14 mouse cellular contexts compared by ENCODE assay signal in genomic region chr10:61919496-61919895, GRCm38 (mm10). TPM values are rescaled to one million over a fixed set of nuclear protein-coding genes. Genes with fewer than 3 reads are reported as not detected.
DNase-seq lines count a peak whose midpoint lies in the region; ATAC-seq and TF ChIP-seq lines count a peak whose summit lies in the region.
"Had no signal": no experiment of that assay in that cellular context is flagged by ENCODE, and none has a peak within 500 bp of the region (broad histone marks: within the 10 kb centered on the region; RNA-seq: fewer than 3 reads in every experiment).

No protein-coding gene starts in this region.

- peaks cover 39% of the 10 kb centered on the region for H3K4me1 ChIP-seq in heart, embryonic 11.5 days (ENCODE audit: control insufficient read depth, insufficient read depth, low read length)
- peaks cover 33% of the 10 kb centered on the region for H3K4me1 ChIP-seq in lung, embryonic 16.5 days (replicated peaks; ENCODE audit: control insufficient read depth, insufficient read depth, low read length)
- H3K4me1 ChIP-seq in embryonic facial prominence, embryonic 12.5 days: peaks cover 26% of the 10 kb centered on the region
- H3K4me1 ChIP-seq in limb, embryonic 15.5 days: peaks cover 22% of the 10 kb centered on the region
- peaks cover 8% of the 10 kb centered on the region for H3K4me1 ChIP-seq in hindbrain, postnatal 0 days (ENCODE audit: insufficient read depth, low read length)

- no peaks in the 10 kb centered on the region for H3K27me3 ChIP-seq in heart, embryonic 11.5 days (ENCODE audit: control insufficient read depth, insufficient read depth, low read length)
- H3K27me3 ChIP-seq in lung, embryonic 16.5 days (ENCODE audit: control insufficient read depth, insufficient read depth, low read depth, low read length): no peaks in the 10 kb centered on the region
- H3K27me3 ChIP-seq in embryonic facial prominence, embryonic 12.5 days: no peaks in the 10 kb centered on the region
- no peaks in the 10 kb centered on the region for H3K27me3 ChIP-seq in limb, embryonic 15.5 days
- H3K27me3 ChIP-seq in hindbrain, postnatal 0 days (ENCODE audit: insufficient read depth, low read length): no peaks in the 10 kb centered on the region
- H3K27me3 ChIP-seq: forebrain, embryonic 13.5 days had no signal

- H3K9ac ChIP-seq in heart, embryonic 11.5 days (ENCODE audit: low read depth, low read length): no peak overlapping the region
- H3K9ac ChIP-seq in lung, embryonic 16.5 days (ENCODE audit: low read length): peak overlapping the region; percentile 32; the same call in 1 of the 2 replicates
- H3K9ac ChIP-seq in embryonic facial prominence, embryonic 12.5 days: no peak overlapping the region
- H3K9ac ChIP-seq in limb, embryonic 15.5 days: no peak overlapping the region
- H3K9ac ChIP-seq in hindbrain, postnatal 0 days (replicated peaks; ENCODE audit: low read length): no peak overlapping the region
- H3K9ac ChIP-seq: forebrain, embryonic 13.5 days had no signal

- ATAC-seq in heart, embryonic 11.5 days (replicated peaks; ENCODE audit: insufficient number of reproducible peaks, low FRiP score, low TSS enrichment): no peak
- no peak for ATAC-seq in lung, embryonic 16.5 days (ENCODE audit: low read depth)
- ATAC-seq in embryonic facial prominence, embryonic 12.5 days (ENCODE audit: insufficient number of reproducible peaks, insufficient read depth, low FRiP score, low TSS enrichment): no peak
- ATAC-seq in limb, embryonic 15.5 days (ENCODE audit: insufficient number of reproducible peaks, low FRiP score, low TSS enrichment, low read depth): no peak
- no peak for ATAC-seq in hindbrain, postnatal 0 days
- ATAC-seq: forebrain, embryonic 13.5 days had no signal

- H3K4me3 ChIP-seq in heart, embryonic 11.5 days (ENCODE audit: low read depth, low read length): no peak overlapping the region
- no peak overlapping the region for H3K4me3 ChIP-seq in lung, embryonic 16.5 days (ENCODE audit: low read length)
- no peak overlapping the region for H3K4me3 ChIP-seq in embryonic facial prominence, embryonic 12.5 days
- no peak overlapping the region for H3K4me3 ChIP-seq in limb, embryonic 15.5 days
- H3K4me3 ChIP-seq in hindbrain, postnatal 0 days (ENCODE audit: low read length): no peak overlapping the region
- H3K4me3 ChIP-seq: forebrain, embryonic 13.5 days; heart, adult 2 months; myocyte had no signal

- TF ChIP-seq CTCF in hindbrain, postnatal 0 days (IDR thresholded peaks at IDR 0.05; ENCODE audit: low read depth): no peak

- DNase-seq in heart, adult 8-10 months (ENCODE audit: low spot score): no peak
- DNase-seq in lung, postnatal 4 days: no peak
- DNase-seq in thymus, postnatal 10 days (ENCODE audit: low spot score in 2 of 2): no peak
- DNase-seq in hindbrain, postnatal 0 days (ENCODE audit: low spot score): no peak
- DNase-seq: adrenal gland, adult 8-10 months; kidney, adult 9 months had no signal

- H3K36me3 ChIP-seq in heart, embryonic 11.5 days (ENCODE audit: control insufficient read depth, insufficient read depth, low read length): peaks cover 2% of the 10 kb centered on the region; the same call in 1 of the 2 replicates
- H3K36me3 ChIP-seq in lung, embryonic 16.5 days (ENCODE audit: control insufficient read depth, insufficient read depth, low read length): peaks cover 9% of the 10 kb centered on the region
- H3K36me3 ChIP-seq in embryonic facial prominence, embryonic 12.5 days: no peaks in the 10 kb centered on the region
- H3K36me3 ChIP-seq in limb, embryonic 15.5 days: no peaks in the 10 kb centered on the region
- no peaks in the 10 kb centered on the region for H3K36me3 ChIP-seq in hindbrain, postnatal 0 days (ENCODE audit: insufficient read depth, low read length)

- peak overlapping the region; percentile 91 for H3K27ac ChIP-seq in heart, embryonic 11.5 days (ENCODE audit: low read depth, low read length)
- peak overlapping the region; percentile 87 for H3K27ac ChIP-seq in lung, embryonic 16.5 days (ENCODE audit: low read length)
- peak overlapping the region; percentile 83 for H3K27ac ChIP-seq in embryonic facial prominence, embryonic 12.5 days
- peak overlapping the region; percentile 69 for H3K27ac ChIP-seq in limb, embryonic 15.5 days
- no peak overlapping the region for H3K27ac ChIP-seq in hindbrain, postnatal 0 days
- H3K27ac ChIP-seq: forebrain, embryonic 13.5 days; heart, adult 2 months had no signal

- peaks cover 13% of the 10 kb centered on the region for H3K9me3 ChIP-seq in heart, embryonic 11.5 days (replicated peaks; ENCODE audit: control insufficient read depth, low read length)
- H3K9me3 ChIP-seq in lung, embryonic 16.5 days (ENCODE audit: control insufficient read depth, low read length): peaks cover 4% of the 10 kb centered on the region
- H3K9me3 ChIP-seq in embryonic facial prominence, embryonic 12.5 days: peaks cover 12% of the 10 kb centered on the region; the same call in 1 of the 2 replicates
- H3K9me3 ChIP-seq in limb, embryonic 15.5 days: no peaks in the 10 kb centered on the region
- H3K9me3 ChIP-seq in hindbrain, postnatal 0 days (ENCODE audit: low read length): peaks cover 7% of the 10 kb centered on the region

- H3K4me2 ChIP-seq in heart, embryonic 11.5 days: peak overlapping the region; percentile 56; the same call in 1 of the 2 replicates
- no peak overlapping the region for H3K4me2 ChIP-seq in lung, embryonic 16.5 days (ENCODE audit: low read depth, low read length)
- no peak overlapping the region for H3K4me2 ChIP-seq in embryonic facial prominence, embryonic 12.5 days (replicated peaks)
- no peak overlapping the region for H3K4me2 ChIP-seq in limb, embryonic 15.5 days
- H3K4me2 ChIP-seq in hindbrain, postnatal 0 days (ENCODE audit: low read depth, low read length): no peak overlapping the region
- H3K4me2 ChIP-seq: forebrain, embryonic 13.5 days had no signal

- 70% methylated on average over 4 of the region's 4 CpGs for WGBS in heart, embryonic 11.5 days (ENCODE audit: insufficient replicate concordance)
- WGBS in lung, embryonic 16.5 days: 79% methylated on average over 4 of the region's 4 CpGs
- WGBS in embryonic facial prominence, embryonic 12.5 days: 76% methylated on average over 4 of the region's 4 CpGs
- WGBS in limb, embryonic 15.5 days: 63% methylated on average over 4 of the region's 4 CpGs
- WGBS in hindbrain, postnatal 0 days: 54% methylated on average over 4 of the region's 4 CpGs

RNA-seq across cellular contexts. Expression of gene Col13a1, which starts 59.4 kb away (rescaled TPM):
- polyA plus RNA-seq in heart, embryonic 11.5 days (2014; fragmentation: Nextera tagmentation; extraction: Ambion mirVana): 9.4 and 12.9 TPM in 2 replicates
- total RNA-seq in heart, adult 8-10 months (2022): under 1 TPM; 0.49 to 0.72 (median 0.57) TPM
- polyA plus RNA-seq in lung, embryonic 16.5 days (2015; fragmentation: Nextera tagmentation; extraction: Ambion mirVana): 25.7 and 26.5 TPM in 2 replicates
- 6.9 and 8.4 TPM in 2 replicates for polyA plus RNA-seq in embryonic facial prominence, embryonic 12.5 days (2016; fragmentation: Nextera tagmentation; extraction: Ambion mirVana)
- 8.2 and 9.1 TPM in 2 replicates for polyA plus RNA-seq in limb, embryonic 15.5 days (2015; fragmentation: Nextera tagmentation; extraction: Ambion mirVana)
- 2.5 and 4.2 TPM in 2 replicates for total RNA-seq in hindbrain, postnatal 0 days (2014; rRNA removed)
- polyA plus RNA-seq in hindbrain, postnatal 0 days (2015; fragmentation: Nextera tagmentation; extraction: Ambion mirVana): 1.6 and 1.7 TPM in 2 replicates
- polyA plus RNA-seq: C2C12 had no signal
